Mouse (Mus musculus): ENCODE results near the gene Foxr1.

DNA sequence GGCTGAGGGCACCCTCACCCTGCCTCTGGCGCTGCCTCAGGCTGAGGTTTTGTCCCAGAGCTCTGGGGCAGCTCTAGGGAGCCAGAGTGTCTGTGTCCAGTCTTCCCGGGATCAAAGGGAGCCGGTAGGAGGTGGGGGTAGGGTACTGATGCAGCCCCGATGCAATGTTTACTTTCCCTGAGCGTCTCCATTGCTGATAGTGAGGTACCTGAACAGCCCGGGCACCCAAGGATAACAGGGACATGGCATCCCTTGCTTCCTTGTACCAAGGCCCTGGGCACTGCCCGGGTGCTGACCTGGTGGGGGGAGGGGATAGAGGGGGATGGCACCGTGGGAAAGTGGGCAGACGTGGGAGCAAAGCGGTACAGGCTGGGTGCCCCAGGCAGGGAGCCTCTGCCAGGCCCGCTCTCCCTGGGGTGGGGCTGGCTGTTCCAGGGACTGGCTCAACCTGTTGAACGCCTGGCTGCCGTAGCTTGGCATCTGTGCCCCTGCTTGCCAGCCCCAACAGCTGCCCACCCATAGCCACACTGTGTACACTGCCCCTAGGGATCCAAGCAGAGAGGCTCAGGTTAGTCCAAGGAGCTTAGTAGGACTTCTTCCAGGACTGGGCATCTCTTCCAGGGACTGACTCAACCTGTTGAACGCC is 44.7 kb upstream of the Foxr1 start:
- TF ChIP-seq CTCF (IDR thresholded peaks at IDR 0.05; ENCODE audit: low read depth): no peak
- no peak for TF ChIP-seq EP300 (IDR thresholded peaks at IDR 0.05; ENCODE audit: low read depth)
